Mouse (Mus musculus): ENCODE measurements around the gene Asxl2. TPM values are rescaled to one million over a fixed set of nuclear protein-coding genes. Genes with fewer than 3 reads are reported as not detected.

The Asxl2 gene
- polyA plus RNA-seq, 1 experiment: 60.9 TPM

DNA sequence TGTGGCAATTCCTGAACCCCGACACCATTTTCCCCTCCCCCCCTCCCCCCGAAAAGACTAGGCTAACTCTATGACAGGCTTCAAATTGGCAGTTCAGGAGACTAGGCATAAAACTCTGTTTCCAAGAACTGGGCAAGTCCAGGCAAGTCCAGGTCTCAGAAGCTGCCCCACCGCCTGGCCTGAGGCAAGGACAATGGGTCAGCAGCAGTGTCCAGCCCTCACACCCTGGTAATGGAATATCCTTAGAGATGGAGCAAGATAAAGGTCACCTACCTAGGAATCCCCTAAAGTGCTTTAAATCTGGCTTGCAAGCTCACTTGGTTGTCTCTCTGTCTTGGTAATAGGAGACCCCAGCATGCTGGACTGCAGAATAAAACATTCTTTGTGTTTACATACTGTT, 121.3 kb downstream of the Asxl2 start:
- peak overlapping the region; percentile 64 for H3K27ac ChIP-seq (ENCODE audit: insufficient read depth, low read length)
- H3K36me3 ChIP-seq (ENCODE audit: control insufficient read depth, insufficient read depth, low read length, poor library complexity, severe bottlenecking): no peaks in the 10 kb centered on the region
- TF ChIP-seq EP300 (IDR thresholded peaks at IDR 0.05; ENCODE audit: insufficient read depth, low read depth, low read length) (peak; percentile 96), CTCF (IDR thresholded peaks at IDR 0.05; ENCODE audit: low read depth, low read length) (no peak)
- no peaks in the 10 kb centered on the region for H3K9me3 ChIP-seq (replicated peaks; ENCODE audit: control insufficient read depth, insufficient read depth, low read length, poor library complexity, severe bottlenecking)
- peaks cover 6% of the 10 kb centered on the region for H3K4me1 ChIP-seq (ENCODE audit: control insufficient read depth, insufficient read depth, low read length)
- no peaks in the 10 kb centered on the region for H3K27me3 ChIP-seq (ENCODE audit: control insufficient read depth, insufficient read depth, low read length, poor library complexity, severe bottlenecking)
- H3K9ac ChIP-seq (ENCODE audit: low read depth, poor library complexity, severe bottlenecking): peak overlapping the region; percentile 47; the same call in 1 of the 2 replicates
- H3K4me3 ChIP-seq (ENCODE audit: low read depth, low read length): no peak overlapping the region

DNA sequence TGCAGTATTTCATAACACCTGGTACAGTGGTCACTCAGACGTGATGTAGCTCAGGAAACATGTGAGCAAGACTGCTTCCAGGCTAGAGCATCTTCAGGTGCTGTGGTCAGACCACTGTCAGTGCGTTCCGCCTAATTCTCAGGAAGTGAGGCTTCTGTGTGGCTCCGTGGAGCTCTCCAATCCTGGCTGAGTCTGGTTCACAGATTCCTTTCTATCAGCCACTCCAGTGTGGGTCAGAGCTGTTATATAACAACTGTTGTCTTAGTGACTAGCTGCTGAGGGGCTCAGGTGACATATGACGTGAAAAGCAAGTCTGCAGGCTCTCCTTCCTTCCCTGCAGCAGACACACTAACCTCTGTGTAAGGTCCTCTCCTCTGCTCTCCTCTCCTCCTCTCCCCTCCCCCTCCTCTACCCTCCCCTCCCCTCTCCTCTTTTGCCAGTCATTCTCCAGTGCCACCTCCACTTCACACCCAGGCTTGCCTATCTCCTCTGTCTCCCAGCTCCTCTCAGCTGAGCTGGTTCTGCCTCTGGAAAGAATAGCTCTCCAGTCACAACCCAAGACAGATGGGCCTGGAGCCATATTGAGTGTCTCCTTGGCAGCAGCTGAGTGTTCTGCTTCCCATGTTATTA, 122.0 kb downstream of the Asxl2 start:
- H3K27me3 ChIP-seq (ENCODE audit: control insufficient read depth, insufficient read depth, low read length, poor library complexity, severe bottlenecking): no peaks in the 10 kb centered on the region
- no peak overlapping the region for H3K9ac ChIP-seq (ENCODE audit: low read depth, poor library complexity, severe bottlenecking)
- no peak for TF ChIP-seq EP300 (IDR thresholded peaks at IDR 0.05; ENCODE audit: insufficient read depth, low read depth, low read length)
- no peak for TF ChIP-seq CTCF (IDR thresholded peaks at IDR 0.05; ENCODE audit: low read depth, low read length)
- TF ChIP-seq POLR2A (IDR thresholded peaks at IDR 0.05; ENCODE audit: insufficient read depth, low read length): no peak
- peak overlapping the region; percentile 3; the same call in 1 of the 2 replicates for H3K4me3 ChIP-seq (ENCODE audit: low read depth, low read length)
- peak overlapping the region; percentile 64 for H3K27ac ChIP-seq (ENCODE audit: insufficient read depth, low read length)
- no peaks in the 10 kb centered on the region for H3K36me3 ChIP-seq (ENCODE audit: control insufficient read depth, insufficient read depth, low read length, poor library complexity, severe bottlenecking)
- peaks cover 6% of the 10 kb centered on the region for H3K4me1 ChIP-seq (ENCODE audit: control insufficient read depth, insufficient read depth, low read length)
- no peaks in the 10 kb centered on the region for H3K9me3 ChIP-seq (replicated peaks; ENCODE audit: control insufficient read depth, insufficient read depth, low read length, poor library complexity, severe bottlenecking)

DNA sequence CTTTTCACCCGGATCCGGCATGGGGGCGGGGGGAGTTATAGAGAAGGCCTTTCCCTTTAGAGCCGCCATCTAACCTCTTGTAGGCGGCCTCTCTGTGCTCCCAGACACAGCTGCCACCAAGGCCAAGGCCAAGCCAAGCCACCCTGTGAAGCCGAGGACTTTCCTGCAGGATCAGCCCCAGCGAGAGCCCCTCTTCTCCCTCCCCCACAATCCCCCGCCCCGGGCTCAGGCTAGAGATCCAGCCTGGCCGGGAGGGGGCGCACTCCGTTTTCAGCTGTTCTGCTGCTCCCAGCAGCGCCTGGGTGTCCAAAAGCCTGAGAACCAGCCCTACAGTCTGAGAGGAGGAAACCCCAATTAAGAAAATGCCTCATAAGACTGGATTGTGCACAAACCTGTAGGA, 123.6 kb downstream of the Asxl2 start:
- TF ChIP-seq EP300 (IDR thresholded peaks at IDR 0.05; ENCODE audit: insufficient read depth, low read depth, low read length) (peak; percentile 50; the same call in 1 of the 2 replicates), POLR2A (IDR thresholded peaks at IDR 0.05; ENCODE audit: insufficient read depth, low read length) (no peak), CTCF (IDR thresholded peaks at IDR 0.05; ENCODE audit: low read depth, low read length) (peak; percentile 68)
- Histone ChIP-seq H3K9me3 (replicated peaks; ENCODE audit: control insufficient read depth, insufficient read depth, low read length, poor library complexity, severe bottlenecking) (no peaks in the 10 kb centered on the region), H3K4me1 (ENCODE audit: control insufficient read depth, insufficient read depth, low read length) (peaks cover 6% of the 10 kb centered on the region), H3K27me3 (ENCODE audit: control insufficient read depth, insufficient read depth, low read length, poor library complexity, severe bottlenecking) (no peaks in the 10 kb centered on the region), H3K36me3 (ENCODE audit: control insufficient read depth, insufficient read depth, low read length, poor library complexity, severe bottlenecking) (no peaks in the 10 kb centered on the region), H3K27ac (ENCODE audit: insufficient read depth, low read length) (peak overlapping the region; percentile 62), H3K9ac (ENCODE audit: low read depth, poor library complexity, severe bottlenecking) (peak overlapping the region; percentile 30), H3K4me3 (ENCODE audit: low read depth, low read length) (peak overlapping the region; percentile 18)

Other genes with a start within 250 kb of the Asxl2 start
- gene Rab10, start 116.9 kb upstream of the Asxl2 start, polyA plus RNA-seq (2011; ENCODE audit: insufficient read depth, insufficient read length, low read depth, missing spikeins): 85.4 and 93.9 TPM in 2 replicates
- 13.1 and 15.1 TPM in 2 replicates for gene Kif3c, start 61.7 kb upstream of the Asxl2 start, polyA plus RNA-seq (2011; ENCODE audit: insufficient read depth, insufficient read length, low read depth, missing spikeins)
- gene Dtnb, start 145.5 kb downstream of the Asxl2 start, polyA plus RNA-seq (2011; ENCODE audit: insufficient read depth, insufficient read length, low read depth, missing spikeins): 56.0 and 62.1 TPM in 2 replicates

Measured in ES-Bruce4 (cell line).